Mouse (Mus musculus): ENCODE data around the gene Mast3. TPM values are rescaled to one million over a fixed set of nuclear protein-coding genes. Genes with fewer than 3 reads are reported as not detected.
A peak's percentile ranks its signal among the peaks of the same experiment; 100 is the strongest.

Mast3 gene
- polyA plus RNA-seq, 1 experiment = 175 TPM

GRCm38 (mm10) chr8:70765838-70766570, 38.9 kb downstream of the Mast3 start:
- Histone ChIP-seq H3K27ac (ENCODE audit: insufficient read depth, low read length) (peak overlapping the region; percentile 92), H3K4me1 (ENCODE audit: control insufficient read depth, insufficient read depth, insufficient read length) (peaks cover 32% of the 10 kb centered on the region), H3K4me3 (ENCODE audit: extremely low read depth, insufficient read depth, insufficient read length) (peak overlapping the region; percentile 69), H3K36me3 (ENCODE audit: control insufficient read depth, insufficient read depth, low read length) (peaks cover 13% of the 10 kb centered on the region), H3K27me3 (ENCODE audit: control insufficient read depth, insufficient read depth, low read length) (no peaks in the 10 kb centered on the region)
- TF ChIP-seq CTCF (IDR thresholded peaks at IDR 0.05; ENCODE audit: extremely low read depth, insufficient read depth, insufficient read length, insufficient replicate concordance) (no peak), POLR2A (IDR thresholded peaks at IDR 0.05; ENCODE audit: low read depth, low read length) (no peak; the same call in 1 of the 2 replicates)
- DNase-seq (ENCODE audit: low read depth in 1 of 2, low spot score in 2 of 2) = peak; percentile 73 to 88
- 1% methylated on average over 34 of the region's 34 CpGs for WGBS

GRCm38 (mm10) chr8:70765329-70765728, 39.5 kb downstream of the Mast3 start:
- H3K27me3 ChIP-seq (ENCODE audit: control insufficient read depth, insufficient read depth, low read length) = no peaks in the 10 kb centered on the region
- peak overlapping the region; percentile 92 for H3K27ac ChIP-seq (ENCODE audit: insufficient read depth, low read length)
- no peak for DNase-seq (ENCODE audit: low read depth in 1 of 2, low spot score in 2 of 2)
- peaks cover 32% of the 10 kb centered on the region for H3K4me1 ChIP-seq (ENCODE audit: control insufficient read depth, insufficient read depth, insufficient read length)
- 21% methylated on average over 9 of the region's 9 CpGs for WGBS
- H3K36me3 ChIP-seq (ENCODE audit: control insufficient read depth, insufficient read depth, low read length) = peaks cover 13% of the 10 kb centered on the region
- TF ChIP-seq POLR2A (IDR thresholded peaks at IDR 0.05; ENCODE audit: low read depth, low read length) = no peak
- H3K4me3 ChIP-seq (ENCODE audit: extremely low read depth, insufficient read depth, insufficient read length) = peak overlapping the region; percentile 69

- peak overlapping the region; percentile 66 for H3K27ac ChIP-seq (ENCODE audit: insufficient read depth, low read length)
Observed at GRCm38 (mm10) chr8:70764676-70765075, 40.2 kb downstream of the Mast3 start.

GRCm38 (mm10) chr8:70764026-70764425, 40.8 kb downstream of the Mast3 start:
- 84% methylated on average over 8 of the region's 8 CpGs for WGBS
- Histone ChIP-seq H3K4me3 (ENCODE audit: extremely low read depth, insufficient read depth, insufficient read length) (no peak overlapping the region), H3K27ac (ENCODE audit: insufficient read depth, low read length) (no peak overlapping the region; the same call in 1 of the 2 replicates), H3K27me3 (ENCODE audit: control insufficient read depth, insufficient read depth, low read length) (no peaks in the 10 kb centered on the region), H3K36me3 (ENCODE audit: control insufficient read depth, insufficient read depth, low read length) (peaks cover 13% of the 10 kb centered on the region), H3K4me1 (ENCODE audit: control insufficient read depth, insufficient read depth, insufficient read length) (peaks cover 35% of the 10 kb centered on the region)
- no peak for TF ChIP-seq POLR2A (IDR thresholded peaks at IDR 0.05; ENCODE audit: low read depth, low read length)
- TF ChIP-seq CTCF (IDR thresholded peaks at IDR 0.05; ENCODE audit: extremely low read depth, insufficient read depth, insufficient read length, insufficient replicate concordance) = no peak
- no peak for DNase-seq (ENCODE audit: low read depth in 1 of 2, low spot score in 2 of 2)

More at GRCm38 (mm10) chr8:70764676-70765075, 40.2 kb downstream of the Mast3 start:
- H3K27me3 ChIP-seq (ENCODE audit: control insufficient read depth, insufficient read depth, low read length) = no peaks in the 10 kb centered on the region
- WGBS = 92% methylated on average over 13 of the region's 13 CpGs
- peaks cover 38% of the 10 kb centered on the region for H3K4me1 ChIP-seq (ENCODE audit: control insufficient read depth, insufficient read depth, insufficient read length)
- H3K4me3 ChIP-seq (ENCODE audit: extremely low read depth, insufficient read depth, insufficient read length) = peak overlapping the region; percentile 69; the same call in 1 of the 2 replicates
- H3K36me3 ChIP-seq (ENCODE audit: control insufficient read depth, insufficient read depth, low read length) = peaks cover 13% of the 10 kb centered on the region
- TF ChIP-seq CTCF (IDR thresholded peaks at IDR 0.05; ENCODE audit: extremely low read depth, insufficient read depth, insufficient read length, insufficient replicate concordance) = no peak
- no peak for TF ChIP-seq POLR2A (IDR thresholded peaks at IDR 0.05; ENCODE audit: low read depth, low read length)
- no peak for DNase-seq (ENCODE audit: low read depth in 1 of 2, low spot score in 2 of 2)

GRCm38 (mm10) chr8:70763354-70763753, 41.5 kb downstream of the Mast3 start:
- 2% methylated on average over 3 of the region's 3 CpGs for WGBS
- no peaks in the 10 kb centered on the region for H3K27me3 ChIP-seq (ENCODE audit: control insufficient read depth, insufficient read depth, low read length)
- H3K4me1 ChIP-seq (ENCODE audit: control insufficient read depth, insufficient read depth, insufficient read length) = peaks cover 29% of the 10 kb centered on the region
- H3K36me3 ChIP-seq (ENCODE audit: control insufficient read depth, insufficient read depth, low read length) = peaks cover 13% of the 10 kb centered on the region
- no peak for TF ChIP-seq POLR2A (IDR thresholded peaks at IDR 0.05; ENCODE audit: low read depth, low read length)
- TF ChIP-seq CTCF (IDR thresholded peaks at IDR 0.05; ENCODE audit: extremely low read depth, insufficient read depth, insufficient read length, insufficient replicate concordance) = peak; percentile 75; the same call in 1 of the 2 replicates
- no peak overlapping the region for H3K4me3 ChIP-seq (ENCODE audit: extremely low read depth, insufficient read depth, insufficient read length)
- H3K27ac ChIP-seq (ENCODE audit: insufficient read depth, low read length) = no peak overlapping the region; the same call in 1 of the 2 replicates
- DNase-seq (ENCODE audit: low read depth in 1 of 2, low spot score in 2 of 2) = peak in 1 of 2 experiments; percentile 68

GRCm38 (mm10) chr8:70762118-70762517, 42.7 kb downstream of the Mast3 start:
- no peak for DNase-seq (ENCODE audit: low read depth in 1 of 2, low spot score in 2 of 2)
- Histone ChIP-seq H3K36me3 (ENCODE audit: control insufficient read depth, insufficient read depth, low read length) (peaks cover 13% of the 10 kb centered on the region), H3K27me3 (ENCODE audit: control insufficient read depth, insufficient read depth, low read length) (no peaks in the 10 kb centered on the region), H3K4me1 (ENCODE audit: control insufficient read depth, insufficient read depth, insufficient read length) (peaks cover 18% of the 10 kb centered on the region), H3K4me3 (ENCODE audit: extremely low read depth, insufficient read depth, insufficient read length) (no peak overlapping the region), H3K27ac (ENCODE audit: insufficient read depth, low read length) (no peak overlapping the region)
- WGBS = 51% methylated on average over 1 of the region's 1 CpGs
- TF ChIP-seq POLR2A (IDR thresholded peaks at IDR 0.05; ENCODE audit: low read depth, low read length) (no peak), CTCF (IDR thresholded peaks at IDR 0.05; ENCODE audit: extremely low read depth, insufficient read depth, insufficient read length, insufficient replicate concordance) (no peak)

Data from spleen, adult 2 months (tissue).